Mouse (Mus musculus): ENCODE data around the gene Exog.
A peak's percentile ranks its signal among the peaks of the same experiment; 100 is the strongest.

DNA sequence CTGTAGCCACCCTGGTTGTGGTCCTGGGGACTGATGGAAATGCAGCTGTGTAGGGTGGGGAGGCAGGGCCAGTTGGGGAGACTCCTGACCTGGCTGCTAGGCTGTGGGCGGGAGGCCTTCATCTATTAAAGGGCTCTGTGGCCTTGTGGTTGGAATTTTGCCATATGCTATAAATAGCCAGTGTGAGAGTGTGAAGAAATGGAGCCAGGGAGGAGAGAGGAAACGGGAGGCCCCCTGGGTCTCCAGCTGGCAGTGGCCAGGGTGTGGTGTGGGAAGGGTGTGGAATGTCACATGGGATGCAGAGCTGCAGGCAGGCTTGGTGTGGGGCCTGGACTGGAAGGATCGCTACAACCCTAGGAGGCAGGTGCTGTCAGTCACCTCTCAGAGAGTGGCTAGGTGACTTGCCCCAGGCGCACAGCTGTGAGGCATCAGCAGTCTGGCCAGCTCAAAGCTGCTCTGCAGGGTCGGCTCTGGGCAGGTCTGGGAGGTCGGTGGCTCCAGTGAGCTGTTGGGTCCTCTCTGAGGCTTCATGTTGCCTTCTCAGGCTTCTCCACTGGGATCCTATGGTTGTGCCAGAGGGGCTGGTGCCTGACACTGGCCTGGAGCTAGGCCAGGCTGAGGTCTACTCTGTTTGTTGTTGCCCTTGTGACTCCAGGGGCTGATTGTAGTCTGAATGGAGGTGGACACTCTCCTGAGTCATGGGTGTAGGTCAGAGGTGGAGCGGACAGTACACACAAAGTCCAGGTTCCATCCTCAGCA, 19.3 kb upstream of the Exog start:
- TF ChIP-seq CTCF (IDR thresholded peaks at IDR 0.05): no peak
- 0 out of 2 replicates have a peak, but pooled peaks have one; percentile 26 for TF ChIP-seq EP300 (IDR thresholded peaks at IDR 0.05)
